Mouse (Mus musculus): ENCODE measurements around the gene Ppp1r9a.

DNA sequence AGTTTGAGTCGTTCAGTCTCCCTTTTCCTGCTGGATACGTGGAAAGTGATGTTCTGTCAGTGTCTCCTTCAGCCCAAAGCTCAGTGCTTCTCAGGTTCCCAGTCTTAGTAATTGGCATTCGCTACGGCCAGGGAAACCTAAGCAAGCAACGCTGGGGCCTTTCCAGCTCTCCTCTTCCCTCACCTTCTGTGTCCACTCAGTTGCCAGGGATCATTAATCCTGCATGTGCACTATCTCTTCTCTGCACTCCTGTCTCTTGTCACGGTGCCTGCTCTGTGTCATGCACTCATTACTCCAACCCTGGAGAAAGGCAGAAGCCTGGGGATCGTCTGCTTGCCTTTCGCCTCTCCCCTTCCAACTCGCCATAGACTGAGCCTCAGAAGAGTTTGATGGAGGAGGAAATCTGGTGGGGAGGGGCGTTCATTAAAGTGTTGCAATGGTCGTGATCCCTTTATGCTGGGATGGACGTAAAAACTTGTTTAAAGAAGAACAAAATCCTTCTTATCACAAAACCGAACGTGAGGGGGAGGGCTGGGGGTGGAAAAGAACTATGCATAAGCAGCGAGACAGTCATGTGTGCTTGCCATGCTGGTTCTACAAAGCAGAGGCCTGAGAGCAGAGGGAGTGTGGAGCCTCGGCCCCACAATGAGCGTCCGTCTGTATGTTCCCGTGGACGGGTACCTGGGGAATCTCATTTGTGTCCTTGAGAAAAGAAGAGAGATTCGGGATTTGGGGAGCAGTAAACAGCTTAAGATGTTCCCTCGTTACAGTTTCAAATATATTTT lies 103.0 kb downstream of the Ppp1r9a start:
- TF ChIP-seq CTCF (IDR thresholded peaks at IDR 0.05; ENCODE audit: low read depth) (no peak), EP300 (IDR thresholded peaks at IDR 0.05; ENCODE audit: low read depth) (no peak)
